Mouse (Mus musculus) cerebellum, postnatal 25 days (tissue): ENCODE measurements at regions not wholly inside any gene's neighbourhood (a gene's known extent, or its start where the extent isn't known, plus 50 kb on each side); places are given as distances from the start of the nearest gene placed in this dataset.

Experiments
- DNase-seq, 2 experiments: peaks; one replicate each; pipeline ENCODE4 v3.0.0; 2021; ENCODE audit warnings: mixed read lengths in 2 of 2

- no peak for DNase-seq
These were observed 352.9 kb upstream of the Tbx3 start for GRCm38 (mm10) chr5:119317617-119318016.

GRCm38 (mm10) chr5:119321368-119322144, 348.9 kb upstream of the Tbx3 start:
- no peak for DNase-seq

- no peak for DNase-seq
These were observed 348.1 kb upstream of the Tbx3 start for GRCm38 (mm10) chr5:119322411-119322810.

DNA sequence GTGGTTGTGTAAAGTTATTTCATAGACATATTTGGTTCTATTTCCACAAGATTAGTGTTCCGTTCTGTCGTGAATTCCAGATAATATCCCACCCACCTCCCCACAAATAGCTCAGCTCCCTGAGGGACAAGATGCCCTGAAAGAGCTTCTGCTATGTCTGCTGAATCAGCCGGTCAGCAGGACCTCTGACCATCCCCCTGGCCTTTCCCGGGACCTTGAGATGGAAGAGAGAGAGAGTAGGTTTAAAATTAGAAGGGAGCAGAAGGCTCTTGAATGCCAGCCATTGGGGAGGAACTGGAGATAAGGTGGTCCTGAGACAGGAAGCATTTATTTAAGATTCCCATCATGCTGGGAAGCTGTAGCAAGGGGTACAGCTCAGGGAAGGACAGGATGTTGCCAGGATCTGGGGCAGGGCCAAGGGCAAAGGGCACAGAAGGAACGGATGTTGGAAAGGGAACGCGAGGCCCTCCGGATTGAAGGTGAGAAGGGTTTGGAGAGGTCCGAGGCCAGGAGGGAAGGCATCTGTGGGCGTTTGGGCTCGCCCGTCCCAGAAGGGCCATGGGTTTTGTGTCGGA, 344.7 kb upstream of the Tbx3 start:
- DNase-seq = no peak

GRCm38 (mm10) chr5:119326895-119327294, 343.6 kb upstream of the Tbx3 start:
- DNase-seq = no peak

DNA sequence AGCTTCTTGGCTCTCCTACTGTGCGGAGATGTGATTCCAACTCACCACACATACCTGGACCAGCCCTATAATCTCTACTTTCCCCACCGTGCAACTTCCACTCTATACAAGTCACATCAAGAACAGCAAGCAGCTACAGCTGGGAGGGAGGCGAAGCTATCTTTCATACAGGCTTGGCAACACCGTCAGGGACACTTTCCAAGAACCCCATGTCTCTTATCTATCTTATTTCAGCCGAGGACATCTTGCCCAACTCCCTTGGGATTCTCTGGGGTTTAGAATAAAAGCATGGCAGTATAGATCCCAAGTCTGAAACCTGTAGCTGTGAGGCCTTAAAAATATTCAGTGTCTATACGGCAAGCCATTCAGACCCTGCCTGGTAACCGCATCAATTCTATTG, 341.5 kb upstream of the Tbx3 start:
- DNase-seq = no peak

GRCm38 (mm10) chr5:119329371-119329770, 341.1 kb upstream of the Tbx3 start:
- no peak for DNase-seq

- DNase-seq = no peak
These were observed 340.6 kb upstream of the Tbx3 start for GRCm38 (mm10) chr5:119329860-119330259.

DNA sequence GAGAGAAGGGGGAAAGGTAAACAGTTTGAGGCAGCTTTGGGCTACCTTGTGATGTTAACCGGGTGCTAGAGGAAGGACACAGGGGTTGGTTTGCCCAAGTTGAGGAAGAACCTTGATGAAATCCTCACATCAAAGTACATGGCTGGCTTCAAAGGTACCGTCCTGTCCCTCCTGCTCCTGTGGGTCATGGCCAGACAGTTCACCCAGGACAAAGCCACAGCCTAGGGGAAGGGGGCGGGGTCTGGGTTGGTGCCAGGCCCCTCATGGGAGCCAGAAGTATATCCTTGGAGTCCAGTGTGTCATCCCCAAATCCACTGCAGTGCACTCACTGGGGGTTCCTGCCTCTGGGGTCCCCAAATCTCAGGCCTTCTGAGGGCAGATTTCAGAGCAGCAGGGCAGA, 339.0 kb upstream of the Tbx3 start:
- DNase-seq = no peak

DNA sequence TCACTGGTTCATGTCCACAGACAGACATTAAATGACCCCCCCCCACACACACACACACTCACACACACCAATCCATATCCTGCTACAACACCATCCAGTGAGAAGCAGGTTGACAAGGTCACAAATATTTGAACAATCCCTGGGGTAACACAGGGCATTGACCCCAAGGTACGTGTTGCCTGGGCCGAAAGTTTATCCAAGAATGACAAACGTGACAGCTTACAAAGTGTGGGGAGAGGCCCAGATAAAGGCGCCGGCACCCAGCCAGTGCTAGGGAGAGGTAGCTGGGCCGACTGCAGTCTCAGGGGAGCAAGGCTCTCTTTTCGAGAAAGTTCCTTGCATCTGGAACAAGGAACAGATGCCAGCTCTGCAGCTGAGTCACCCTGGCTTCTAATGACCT, 337.8 kb upstream of the Tbx3 start:
- no peak for DNase-seq

DNA sequence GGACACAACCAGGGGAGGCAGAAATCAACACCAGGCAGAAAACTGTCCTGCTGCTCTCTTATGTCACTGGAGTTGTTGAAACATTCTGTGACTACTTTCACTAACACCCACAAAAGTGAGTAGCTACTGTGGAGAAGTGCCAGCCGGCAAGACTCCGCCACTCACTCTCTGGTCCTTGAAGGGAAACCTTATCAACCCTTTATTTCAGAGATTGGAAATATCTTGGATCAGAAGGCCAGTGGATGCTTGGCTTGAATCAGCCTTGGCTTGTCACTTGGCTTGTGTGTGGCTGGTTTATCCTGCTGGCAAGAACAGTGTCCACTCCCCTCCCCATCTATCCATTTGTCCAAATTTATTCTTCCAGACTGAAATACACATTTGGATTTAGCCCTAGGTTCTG, 335.3 kb upstream of the Tbx3 start:
- DNase-seq = no peak

DNA sequence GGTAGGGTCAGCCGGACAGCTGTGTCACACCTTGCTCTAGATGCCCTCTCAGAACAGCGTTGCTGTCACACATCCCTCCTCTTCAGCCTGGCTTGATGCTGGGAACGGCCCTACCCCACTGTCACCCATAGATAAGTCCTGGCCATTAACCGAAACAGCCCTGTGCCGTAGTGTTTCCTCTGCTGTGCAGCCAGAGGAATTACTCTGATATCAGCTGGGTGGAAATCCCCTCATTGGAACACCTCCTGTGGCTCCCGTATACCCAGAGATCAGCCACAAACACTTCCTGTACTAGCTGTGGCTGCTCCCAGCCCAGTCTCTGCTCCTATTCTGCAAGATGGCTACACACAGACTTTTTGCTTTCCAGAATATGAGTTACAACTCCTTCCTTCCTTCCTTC, 334.5 kb upstream of the Tbx3 start:
- no peak for DNase-seq

GRCm38 (mm10) chr5:119337739-119338138, 332.7 kb upstream of the Tbx3 start:
- DNase-seq = no peak

DNA sequence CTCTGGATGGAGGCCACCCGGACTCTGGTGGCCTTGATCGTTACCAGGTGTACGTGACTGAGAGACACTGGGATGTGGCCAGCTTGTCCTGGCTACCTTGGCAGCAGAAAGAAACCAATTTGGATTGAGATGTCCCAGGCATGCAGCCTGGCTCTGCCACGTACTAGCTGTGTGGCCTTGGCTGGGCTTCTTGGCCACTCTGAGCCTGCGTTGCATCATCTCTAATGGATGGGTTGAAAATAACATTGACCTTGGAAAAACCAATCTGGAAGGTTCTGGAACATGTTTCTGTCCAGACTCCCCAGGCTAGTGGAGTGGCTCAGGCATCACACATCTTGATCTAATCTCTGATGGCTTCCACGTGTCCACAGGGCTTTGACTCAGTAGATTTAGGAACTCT, 331.8 kb upstream of the Tbx3 start:
- no peak for DNase-seq

GRCm38 (mm10) chr5:119348303-119348702, 322.2 kb upstream of the Tbx3 start:
- DNase-seq = no peak

GRCm38 (mm10) chr5:119349395-119349794, 321.1 kb upstream of the Tbx3 start:
- DNase-seq = no peak

DNA sequence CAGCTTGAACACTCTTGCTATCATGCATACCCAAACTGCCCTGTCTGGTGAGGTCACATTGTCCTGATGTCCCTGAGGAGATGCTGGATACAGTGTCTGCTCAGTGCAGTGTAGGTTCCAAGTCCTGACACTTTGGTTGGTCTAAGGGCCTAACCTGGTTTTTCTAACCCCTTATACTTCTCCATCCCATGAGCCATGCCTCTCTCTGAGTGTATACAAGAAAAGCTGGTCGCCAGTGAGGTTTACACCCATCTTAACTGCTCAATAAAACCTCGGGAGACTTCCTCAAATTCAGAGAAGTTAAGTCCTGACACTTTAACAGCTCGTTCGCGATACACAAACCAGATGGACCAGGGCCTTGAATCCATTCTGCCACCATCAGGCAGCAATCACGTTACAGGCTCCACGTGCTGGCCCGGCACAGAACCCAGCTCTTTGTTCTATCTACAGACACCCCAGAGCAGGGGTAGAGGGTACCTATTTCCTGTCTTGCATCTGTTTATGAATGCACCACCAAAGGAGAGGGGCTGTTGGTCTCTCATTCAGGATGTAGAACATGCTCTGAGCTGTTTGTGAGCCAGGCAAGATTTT, 320.0 kb upstream of the Tbx3 start:
- DNase-seq = no peak

DNA sequence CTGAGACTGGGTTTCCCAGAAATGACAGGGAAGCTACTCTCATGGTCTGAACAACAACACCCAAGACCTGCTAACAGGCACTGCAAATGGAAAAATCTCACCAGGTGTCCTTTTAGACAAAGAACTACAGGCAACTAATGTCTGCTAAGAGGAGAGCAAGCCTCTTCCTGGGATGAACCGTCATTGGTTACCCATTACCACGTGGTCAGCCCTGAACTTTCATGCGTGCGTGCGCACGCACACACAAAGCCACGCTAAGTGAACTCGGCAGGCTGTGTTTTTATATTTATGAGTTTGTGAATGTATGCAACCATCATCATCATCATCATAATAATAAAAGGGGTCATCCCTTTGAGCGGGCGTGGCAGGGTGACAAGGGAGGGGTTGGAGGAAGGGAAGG, 315.0 kb upstream of the Tbx3 start:
- no peak for DNase-seq

DNA sequence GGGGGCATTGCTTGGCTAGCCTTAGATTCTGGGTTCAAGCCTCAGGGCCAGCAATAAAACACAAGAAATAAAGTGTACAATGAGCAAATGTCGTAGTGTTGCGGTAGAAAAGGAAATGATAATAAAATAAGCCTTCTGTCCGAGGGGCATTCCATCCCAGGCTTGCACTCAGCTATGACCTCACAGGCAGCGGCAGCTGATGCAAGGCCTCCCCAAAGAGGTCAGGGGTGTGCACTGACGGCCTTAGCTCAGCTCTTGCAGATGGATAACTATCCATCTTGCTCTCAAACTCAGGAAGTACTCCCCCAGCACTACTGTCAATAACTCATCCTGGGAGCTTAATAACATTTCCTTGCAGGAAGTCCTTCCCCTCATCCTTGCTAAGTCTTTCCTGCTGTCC, 314.4 kb upstream of the Tbx3 start:
- DNase-seq = no peak

GRCm38 (mm10) chr5:119359709-119360108, 310.8 kb upstream of the Tbx3 start:
- DNase-seq = no peak

DNA sequence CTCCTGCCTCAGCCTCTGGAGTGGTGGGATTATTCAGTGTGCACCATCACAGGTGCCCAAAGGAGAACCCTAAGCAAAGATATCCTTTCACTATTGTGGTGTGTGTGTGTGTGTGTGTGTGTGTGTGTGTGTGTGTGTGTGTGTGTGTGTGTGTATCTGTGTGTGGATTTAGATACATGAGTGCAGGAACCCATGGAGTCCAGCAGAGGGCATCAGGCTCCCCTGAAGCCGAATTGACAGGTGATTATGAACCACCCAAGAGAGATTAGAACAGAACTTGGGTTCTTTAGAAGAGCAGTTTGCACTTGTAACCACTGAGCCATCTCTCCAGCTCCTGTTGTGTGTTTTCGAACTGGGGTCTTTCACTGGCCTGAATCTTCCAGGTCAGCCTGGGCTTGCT, 310.1 kb upstream of the Tbx3 start:
- DNase-seq = no peak

DNA sequence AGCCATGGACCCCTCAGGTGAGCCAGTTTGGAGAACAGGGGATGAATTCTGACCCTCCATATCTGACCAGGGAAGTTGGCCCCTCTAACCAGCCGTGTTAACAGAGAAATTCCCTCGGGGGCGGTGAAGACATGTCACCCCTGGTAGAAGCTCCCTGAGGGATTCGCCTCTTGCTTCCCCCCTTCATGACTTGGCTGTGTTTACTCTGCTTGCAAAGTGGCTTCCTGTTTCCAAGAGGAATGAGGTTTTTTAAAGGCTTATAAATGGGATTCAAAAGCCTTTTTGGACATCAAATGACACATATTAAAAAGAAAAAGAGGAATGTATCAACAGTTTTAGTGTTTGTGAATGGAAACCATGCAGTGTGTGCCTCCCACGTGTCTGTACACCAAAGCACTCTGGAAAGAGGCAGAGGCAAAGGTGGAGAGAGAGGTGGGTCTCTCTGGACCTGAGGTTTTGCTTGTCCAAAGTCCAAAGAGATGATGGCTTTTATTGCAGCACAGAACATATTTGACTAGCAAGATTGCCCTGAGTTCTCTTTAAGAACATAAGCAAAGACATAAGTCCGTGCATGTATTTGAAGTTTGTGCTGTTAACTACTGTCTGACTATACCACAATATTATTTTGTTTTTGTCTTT, 308.9 kb upstream of the Tbx3 start:
- no peak for DNase-seq

DNA sequence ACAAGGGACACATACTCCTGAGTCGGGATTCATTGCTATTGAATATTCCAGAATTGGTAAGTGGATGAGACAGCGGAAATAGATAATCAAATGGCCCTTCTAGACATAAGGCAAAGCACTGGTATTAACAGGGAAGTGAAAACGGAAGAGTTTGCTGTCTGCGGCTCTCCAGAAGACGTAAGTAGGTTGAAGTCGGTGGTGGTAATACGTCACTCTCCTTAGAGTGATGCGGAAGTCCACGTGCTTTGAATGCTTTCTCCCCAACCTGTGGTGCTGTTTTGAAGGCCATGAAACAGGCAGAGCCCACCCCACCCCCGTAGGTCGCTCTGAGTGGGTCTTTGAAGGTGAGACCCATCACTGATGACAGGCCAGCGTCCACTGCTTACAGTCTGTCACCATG, 308.0 kb upstream of the Tbx3 start:
- DNase-seq = no peak

DNA sequence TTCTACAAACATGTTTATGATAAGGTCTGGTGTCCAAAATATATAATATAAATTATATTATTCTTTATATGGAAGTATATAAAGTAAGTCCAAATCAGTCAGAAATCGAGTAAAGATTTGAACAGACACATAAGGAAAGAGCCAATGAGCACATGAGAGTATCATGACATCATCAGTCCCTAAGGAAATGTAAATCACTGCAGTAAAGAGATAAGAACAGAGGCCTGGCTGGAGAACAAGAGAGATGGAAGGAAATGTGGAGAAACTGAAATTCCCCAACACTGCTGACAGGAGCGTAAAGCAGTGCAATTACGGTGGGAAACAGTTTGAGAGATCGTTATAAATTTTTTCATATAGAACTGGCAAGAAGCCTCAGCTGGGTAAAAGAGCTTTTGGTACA, 306.2 kb upstream of the Tbx3 start:
- DNase-seq = no peak
